Mouse (Mus musculus): ENCODE results near the gene Psmb8. TPM values are rescaled to one million over a fixed set of nuclear protein-coding genes. Genes with fewer than 3 reads are reported as not detected.
A peak's percentile ranks its signal among the peaks of the same experiment; 100 is the strongest.

Gene Psmb8
- polyA plus RNA-seq, 1 experiment from 2014 or later: 4.4 TPM

- WGBS: 61% methylated on average over 7 of the region's 7 CpGs
- Histone ChIP-seq H3K27me3 (ENCODE audit: control insufficient read depth, insufficient read depth, low read length) (peaks cover 60% of the 10 kb centered on the region), H3K9ac (ENCODE audit: low read length) (no peak overlapping the region), H3K9me3 (ENCODE audit: control insufficient read depth, low read length) (no peaks in the 10 kb centered on the region), H3K4me2 (ENCODE audit: low read length) (no peak overlapping the region), H3K36me3 (ENCODE audit: control insufficient read depth, insufficient read depth, low read length) (no peaks in the 10 kb centered on the region), H3K27ac (replicated peaks in 1 of 2; ENCODE audit: control insufficient read depth in 1 of 2, insufficient read depth in 1 of 2, low read depth in 2 of 2, low read length in 2 of 2) (no peak overlapping the region), H3K4me1 (ENCODE audit: control insufficient read depth in 2 of 2, insufficient read depth in 2 of 2, low read length in 2 of 2) (peaks cover 7 to 20% of the 10 kb centered on the region in 2 experiments; a peak in 3 of 4 replicates), H3K4me3 (ENCODE audit: control insufficient read depth in 1 of 2, insufficient read depth in 1 of 2, low read depth in 1 of 2, low read length in 2 of 2) (no peak overlapping the region)
- ATAC-seq (ENCODE audit: insufficient number of reproducible peaks, insufficient read depth, low FRiP score, low read depth): no peak
These were observed 4.1 kb downstream of the Psmb8 start for GRCm38 (mm10) chr17:34201506-34202055.

- H3K9me3 ChIP-seq (ENCODE audit: control insufficient read depth, low read length): no peaks in the 10 kb centered on the region
- no peak overlapping the region for H3K27ac ChIP-seq (replicated peaks in 1 of 2; ENCODE audit: control insufficient read depth in 1 of 2, insufficient read depth in 1 of 2, low read depth in 2 of 2, low read length in 2 of 2)
- H3K4me2 ChIP-seq (ENCODE audit: low read length): no peak overlapping the region
- no peak for ATAC-seq (ENCODE audit: insufficient number of reproducible peaks, insufficient read depth, low FRiP score, low read depth)
- WGBS: 76% methylated on average over 4 of the region's 4 CpGs
- H3K9ac ChIP-seq (ENCODE audit: low read length): no peak overlapping the region
- H3K27me3 ChIP-seq (ENCODE audit: control insufficient read depth, insufficient read depth, low read length): peaks cover 52% of the 10 kb centered on the region
- no peaks in the 10 kb centered on the region for H3K36me3 ChIP-seq (ENCODE audit: control insufficient read depth, insufficient read depth, low read length)
- H3K4me3 ChIP-seq (ENCODE audit: control insufficient read depth in 1 of 2, insufficient read depth in 1 of 2, low read depth in 1 of 2, low read length in 2 of 2): no peak overlapping the region
- H3K4me1 ChIP-seq (ENCODE audit: control insufficient read depth in 2 of 2, insufficient read depth in 2 of 2, low read length in 2 of 2): peaks cover 5 to 10% of the 10 kb centered on the region in 2 experiments; a peak in 3 of 4 replicates
These were observed 5.4 kb downstream of the Psmb8 start for GRCm38 (mm10) chr17:34202760-34203442.

- Histone ChIP-seq H3K27me3 (ENCODE audit: control insufficient read depth, insufficient read depth, low read length) (peaks cover 47% of the 10 kb centered on the region), H3K4me2 (ENCODE audit: low read length) (peak within 1 kb of the TSS; percentile 97), H3K4me1 (ENCODE audit: control insufficient read depth in 2 of 2, insufficient read depth in 2 of 2, low read length in 2 of 2) (peaks cover 4 to 5% of the 10 kb centered on the region in 2 experiments; a peak in 3 of 4 replicates), H3K36me3 (ENCODE audit: control insufficient read depth, insufficient read depth, low read length) (no peaks in the 10 kb centered on the region), H3K9ac (ENCODE audit: low read length) (peak within 1 kb of the TSS; percentile 80), H3K27ac (replicated peaks in 1 of 2; ENCODE audit: control insufficient read depth in 1 of 2, insufficient read depth in 1 of 2, low read depth in 2 of 2, low read length in 2 of 2) (no peak within 1 kb of the TSS), H3K4me3 (ENCODE audit: control insufficient read depth in 1 of 2, insufficient read depth in 1 of 2, low read depth in 1 of 2, low read length in 2 of 2) (peak within 1 kb of the TSS; percentile 81 to 92), H3K9me3 (ENCODE audit: control insufficient read depth, low read length) (no peaks in the 10 kb centered on the region)
- WGBS: 76% methylated on average over 5 of the region's 5 CpGs
- ATAC-seq (ENCODE audit: insufficient number of reproducible peaks, insufficient read depth, low FRiP score, low read depth): no peak
These were observed 5.9 kb downstream of the Psmb8 start, which contains the start of gene Tap2 for GRCm38 (mm10) chr17:34203444-34203843. Tap2 (plus strand) TSS chr17:34203527.

DNA sequence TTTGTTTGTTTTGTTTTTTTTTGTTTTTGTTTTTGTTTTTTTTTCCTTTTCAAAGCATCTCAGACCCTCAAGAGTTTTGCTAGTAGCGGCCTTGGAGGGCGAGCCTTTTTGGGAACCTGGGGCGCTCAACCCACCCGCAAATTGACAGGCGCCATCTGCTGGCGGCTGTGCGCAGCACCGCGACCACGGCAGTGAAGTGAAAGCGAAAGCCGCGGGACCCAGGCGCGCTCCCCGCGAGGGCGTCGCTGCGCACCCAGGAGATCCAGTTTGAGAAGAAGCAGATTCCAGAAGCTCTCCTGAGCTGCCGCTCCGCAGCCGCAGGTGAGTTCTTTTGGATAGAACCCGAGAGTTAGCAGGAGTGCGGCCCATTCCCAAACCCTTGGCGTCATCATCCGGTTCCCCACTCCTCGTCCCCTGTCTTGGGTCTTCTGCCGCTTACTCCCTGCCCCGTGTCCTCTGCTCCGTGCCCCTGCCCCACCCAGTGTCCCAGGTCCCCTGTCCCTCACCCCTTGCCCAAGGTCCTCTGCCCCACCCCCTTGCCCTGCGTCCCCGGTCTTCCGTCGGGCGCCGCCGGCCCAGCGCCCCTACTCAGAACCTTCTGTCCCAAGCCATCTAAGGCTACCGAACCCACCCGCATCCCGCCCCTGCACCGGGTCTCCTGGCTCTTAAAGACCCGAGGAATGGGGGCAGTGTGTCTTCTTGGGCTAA lies 6.9 kb downstream of the Psmb8 start:
- WGBS: under 1% methylated on average over 44 of the region's 44 CpGs
- peaks cover 44% of the 10 kb centered on the region for H3K27me3 ChIP-seq (ENCODE audit: control insufficient read depth, insufficient read depth, low read length)
- no peaks in the 10 kb centered on the region for H3K36me3 ChIP-seq (ENCODE audit: control insufficient read depth, insufficient read depth, low read length)

GRCm38 (mm10) chr17:34205021-34205745 lies 7.7 kb downstream of the Psmb8 start:
- Histone ChIP-seq H3K27me3 (ENCODE audit: control insufficient read depth, insufficient read depth, low read length) (peaks cover 45% of the 10 kb centered on the region), H3K4me2 (ENCODE audit: low read length) (peak overlapping the region; percentile 97), H3K27ac (replicated peaks in 1 of 2; ENCODE audit: control insufficient read depth in 1 of 2, insufficient read depth in 1 of 2, low read depth in 2 of 2, low read length in 2 of 2) (no peak overlapping the region), H3K9ac (ENCODE audit: low read length) (peak overlapping the region; percentile 80), H3K9me3 (ENCODE audit: control insufficient read depth, low read length) (no peaks in the 10 kb centered on the region), H3K4me1 (ENCODE audit: control insufficient read depth in 2 of 2, insufficient read depth in 2 of 2, low read length in 2 of 2) (peaks cover 4 to 5% of the 10 kb centered on the region in 2 experiments; a peak in 2 of 4 replicates), H3K4me3 (ENCODE audit: control insufficient read depth in 1 of 2, insufficient read depth in 1 of 2, low read depth in 1 of 2, low read length in 2 of 2) (peak overlapping the region; percentile 81 to 92), H3K36me3 (ENCODE audit: control insufficient read depth, insufficient read depth, low read length) (no peaks in the 10 kb centered on the region)
- WGBS: 8% methylated on average over 18 of the region's 18 CpGs
- ATAC-seq (ENCODE audit: insufficient number of reproducible peaks, insufficient read depth, low FRiP score, low read depth): no peak

More for the DNA sequence above, 6.9 kb downstream of the Psmb8 start:
- ATAC-seq (ENCODE audit: insufficient number of reproducible peaks, insufficient read depth, low FRiP score, low read depth): no peak
- Histone ChIP-seq H3K9ac (ENCODE audit: low read length) (peak overlapping the region; percentile 80), H3K27ac (replicated peaks in 1 of 2; ENCODE audit: control insufficient read depth in 1 of 2, insufficient read depth in 1 of 2, low read depth in 2 of 2, low read length in 2 of 2) (no peak overlapping the region), H3K4me3 (ENCODE audit: control insufficient read depth in 1 of 2, insufficient read depth in 1 of 2, low read depth in 1 of 2, low read length in 2 of 2) (peak overlapping the region; percentile 81 to 92), H3K4me1 (ENCODE audit: control insufficient read depth in 2 of 2, insufficient read depth in 2 of 2, low read length in 2 of 2) (peaks cover 4 to 5% of the 10 kb centered on the region in 2 experiments; a peak in 2 of 4 replicates), H3K4me2 (ENCODE audit: low read length) (peak overlapping the region; percentile 97), H3K9me3 (ENCODE audit: control insufficient read depth, low read length) (no peaks in the 10 kb centered on the region)

DNA sequence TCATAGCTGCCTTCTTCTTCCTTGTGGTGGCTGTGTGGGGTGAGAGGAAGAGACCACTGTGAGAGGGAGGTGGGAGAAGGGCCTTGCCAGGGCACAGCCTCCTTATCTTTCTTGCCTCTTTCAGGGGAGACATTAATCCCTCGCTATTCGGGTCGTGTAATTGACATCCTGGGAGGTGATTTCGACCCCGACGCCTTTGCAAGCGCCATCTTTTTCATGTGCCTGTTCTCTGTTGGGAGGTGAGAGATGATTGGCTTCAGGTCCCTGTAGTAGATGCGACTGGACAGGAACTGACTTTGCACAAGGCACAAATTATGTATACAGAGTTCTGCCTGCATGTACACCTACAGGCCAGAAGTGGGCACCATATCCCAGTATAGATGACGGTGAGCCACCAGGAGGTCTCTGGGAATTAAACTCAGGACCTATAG lies 8.2 kb downstream of the Psmb8 start:
- peaks cover 46% of the 10 kb centered on the region for H3K27me3 ChIP-seq (ENCODE audit: control insufficient read depth, insufficient read depth, low read length)
- peak overlapping the region; percentile 97 for H3K4me2 ChIP-seq (ENCODE audit: low read length)
- no peak for ATAC-seq (ENCODE audit: insufficient number of reproducible peaks, insufficient read depth, low FRiP score, low read depth)
- no peaks in the 10 kb centered on the region for H3K36me3 ChIP-seq (ENCODE audit: control insufficient read depth, insufficient read depth, low read length)
- no peak overlapping the region for H3K27ac ChIP-seq (replicated peaks in 1 of 2; ENCODE audit: control insufficient read depth in 1 of 2, insufficient read depth in 1 of 2, low read depth in 2 of 2, low read length in 2 of 2)
- H3K9ac ChIP-seq (ENCODE audit: low read length): no peak overlapping the region; the same call in 1 of the 2 replicates
- H3K9me3 ChIP-seq (ENCODE audit: control insufficient read depth, low read length): no peaks in the 10 kb centered on the region
- peak overlapping the region in 1 of 2 experiments; percentile 81; a peak in 2 of 4 replicates for H3K4me3 ChIP-seq (ENCODE audit: control insufficient read depth in 1 of 2, insufficient read depth in 1 of 2, low read depth in 1 of 2, low read length in 2 of 2)
- 17% methylated on average over 9 of the region's 9 CpGs for WGBS
- peaks cover 4 to 5% of the 10 kb centered on the region in 2 experiments; a peak in 2 of 4 replicates for H3K4me1 ChIP-seq (ENCODE audit: control insufficient read depth in 2 of 2, insufficient read depth in 2 of 2, low read length in 2 of 2)

- ATAC-seq (ENCODE audit: insufficient number of reproducible peaks, insufficient read depth, low FRiP score, low read depth): no peak
- no peaks in the 10 kb centered on the region for H3K36me3 ChIP-seq (ENCODE audit: control insufficient read depth, insufficient read depth, low read length)
- H3K9ac ChIP-seq (ENCODE audit: low read length): no peak overlapping the region
- 84% methylated on average over 5 of the region's 5 CpGs for WGBS
- H3K4me1 ChIP-seq (ENCODE audit: control insufficient read depth in 2 of 2, insufficient read depth in 2 of 2, low read length in 2 of 2): peaks cover 4 to 5% of the 10 kb centered on the region in 2 experiments; a peak in 2 of 4 replicates
- H3K4me3 ChIP-seq (ENCODE audit: control insufficient read depth in 1 of 2, insufficient read depth in 1 of 2, low read depth in 1 of 2, low read length in 2 of 2): no peak overlapping the region
- H3K27me3 ChIP-seq (ENCODE audit: control insufficient read depth, insufficient read depth, low read length): peaks cover 46% of the 10 kb centered on the region
- H3K9me3 ChIP-seq (ENCODE audit: control insufficient read depth, low read length): no peaks in the 10 kb centered on the region
- no peak overlapping the region for H3K4me2 ChIP-seq (ENCODE audit: low read length)
- no peak overlapping the region for H3K27ac ChIP-seq (replicated peaks in 1 of 2; ENCODE audit: control insufficient read depth in 1 of 2, insufficient read depth in 1 of 2, low read depth in 2 of 2, low read length in 2 of 2)
These were observed 9.2 kb downstream of the Psmb8 start for GRCm38 (mm10) chr17:34206731-34207130.

All from heart, embryonic 14.5 days (tissue).